Mouse (Mus musculus): ENCODE results near the gene Gm9573. TPM values are rescaled to one million over a fixed set of nuclear protein-coding genes. Genes with fewer than 3 reads are reported as not detected.

The Gm9573 gene
- total RNA-seq, 2 experiments from 2014 or later: not detected

DNA sequence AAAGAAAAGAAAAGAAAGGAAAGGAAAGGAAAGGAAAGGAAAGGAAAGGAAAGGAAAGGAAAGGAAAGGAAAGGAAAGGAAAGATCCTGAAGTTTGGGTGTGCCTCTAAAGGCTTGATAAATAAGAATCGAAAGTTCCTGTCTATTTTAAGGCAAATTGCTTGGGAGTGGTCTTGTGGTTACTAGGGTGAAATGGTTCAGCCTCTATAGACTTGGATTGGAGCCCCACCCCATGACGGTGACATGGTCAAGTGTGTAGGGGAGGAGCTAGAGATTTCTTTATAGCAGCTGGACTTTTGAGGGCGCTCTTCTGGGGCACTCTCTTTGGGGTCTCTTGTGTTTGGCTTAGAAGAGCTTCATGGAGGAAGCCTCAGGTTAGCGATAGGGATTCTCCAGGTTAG, 32.7 kb downstream of the Gm9573 start:
- DNase-seq: no peak

DNA sequence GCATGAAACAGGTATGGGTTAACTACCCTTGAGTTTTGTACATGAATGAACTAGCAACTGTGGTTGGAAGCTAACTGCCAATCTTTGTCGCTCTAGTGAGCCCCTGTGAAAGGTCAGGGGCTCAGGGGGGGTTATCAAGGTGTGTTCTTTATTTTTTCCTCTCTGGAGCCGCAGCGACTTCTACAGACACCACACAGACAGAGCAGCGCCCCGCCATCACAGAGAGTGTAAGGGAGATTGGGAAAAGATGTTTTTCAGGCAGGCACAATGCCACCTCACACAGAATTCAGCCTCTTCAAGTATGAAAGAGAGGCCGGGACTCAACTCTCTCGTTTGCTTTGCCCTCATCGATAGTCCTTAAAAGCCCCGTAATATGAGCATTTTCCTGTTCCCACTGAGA, 34.3 kb downstream of the Gm9573 start:
- no peak for DNase-seq

DNA sequence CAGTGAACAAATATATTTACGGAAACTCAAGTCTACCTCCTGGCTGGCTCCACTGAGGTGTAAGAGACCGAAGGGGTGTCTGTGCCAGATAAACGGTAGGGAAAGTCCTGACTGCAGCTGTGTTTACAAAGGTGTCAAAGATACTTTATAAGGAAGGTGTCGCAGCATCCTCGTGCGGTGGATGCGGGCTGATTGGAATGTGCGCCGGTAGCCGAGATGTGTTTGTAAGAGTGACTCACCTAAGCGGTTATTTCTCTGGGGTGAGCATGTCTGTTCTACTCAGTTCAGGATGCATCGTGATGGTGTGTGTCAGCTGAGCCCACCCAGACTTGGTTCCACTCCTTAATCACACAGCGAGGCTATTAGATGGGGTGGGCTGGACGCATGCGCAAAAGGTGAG, 34.7 kb downstream of the Gm9573 start:
- no peak for DNase-seq

DNA sequence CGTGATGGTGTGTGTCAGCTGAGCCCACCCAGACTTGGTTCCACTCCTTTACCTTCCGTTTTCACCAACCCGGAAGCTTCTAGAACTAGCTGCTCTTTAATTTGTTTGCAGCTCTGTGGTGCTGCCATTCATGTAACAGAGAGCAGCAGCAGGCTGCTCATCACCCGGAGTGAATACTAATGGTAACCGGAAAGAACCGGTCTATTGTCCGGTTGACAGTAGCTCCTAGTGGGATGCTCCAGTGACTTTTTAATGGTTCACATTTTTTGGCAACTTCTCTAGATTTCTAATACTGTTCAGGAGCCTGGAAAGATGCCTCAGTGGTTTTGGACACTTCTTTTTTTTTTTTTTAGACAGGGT, 35.2 kb downstream of the Gm9573 start:
- peak in 1 of 2 experiments; percentile 12 for DNase-seq

DNA sequence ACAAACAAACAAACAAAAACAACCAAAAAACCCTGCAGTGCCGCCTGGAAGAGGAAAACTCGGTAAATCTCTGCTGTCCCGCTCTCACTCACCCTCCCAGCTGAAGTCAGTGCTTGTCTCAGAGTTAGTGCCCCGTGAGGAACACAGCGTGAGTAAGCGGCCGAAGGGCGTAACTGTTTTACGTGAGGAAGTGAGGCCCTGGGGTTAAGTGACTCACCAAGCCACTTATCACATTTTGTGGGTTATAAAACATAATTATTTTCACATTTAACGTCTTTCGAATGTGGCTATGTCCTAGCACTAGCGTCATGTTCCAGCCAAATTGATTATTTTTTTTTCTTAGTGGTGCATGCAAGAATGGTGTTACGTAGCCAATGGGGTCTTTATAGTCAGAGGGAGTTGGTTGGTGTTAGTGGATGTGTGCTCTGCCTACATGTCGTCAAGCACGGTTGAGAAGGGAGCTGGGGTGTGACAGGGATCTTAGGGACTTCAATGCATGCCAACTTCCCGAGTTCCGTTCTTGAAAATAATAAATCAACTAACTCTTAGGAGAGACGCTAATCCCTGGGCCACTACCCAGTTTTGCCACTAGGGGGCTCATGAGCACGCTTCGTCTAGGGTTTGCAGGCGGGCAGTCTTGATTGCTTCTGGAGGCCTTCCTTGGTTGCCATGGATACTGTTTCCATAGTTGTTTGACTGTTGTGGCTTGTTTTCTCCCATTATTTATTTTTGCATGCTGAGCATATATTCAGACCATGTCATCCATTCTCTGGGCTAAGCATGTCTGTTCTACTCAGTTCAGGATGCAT, 35.8 kb downstream of the Gm9573 start:
- DNase-seq: peak; percentile 68

DNA sequence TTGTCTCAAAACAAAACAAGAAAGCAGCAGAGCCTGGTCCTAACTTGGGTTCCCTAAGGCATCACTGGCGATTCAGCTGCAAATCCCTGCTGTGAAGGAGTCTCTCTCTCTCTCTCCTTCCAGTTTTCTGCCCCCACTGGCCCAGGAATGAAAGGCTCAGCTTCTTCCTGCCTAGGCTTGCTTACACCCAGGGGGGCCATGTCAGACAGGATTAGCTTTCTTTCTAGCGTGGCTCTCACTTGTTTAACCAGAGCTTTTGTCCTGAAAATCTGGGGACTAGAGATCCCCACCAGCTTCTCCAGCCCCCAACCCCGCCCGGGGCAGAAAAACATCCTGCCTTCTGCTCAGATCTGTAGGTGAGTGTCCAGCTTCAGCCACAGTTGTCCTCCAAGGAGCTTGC, 38.0 kb downstream of the Gm9573 start:
- no peak for DNase-seq

DNA sequence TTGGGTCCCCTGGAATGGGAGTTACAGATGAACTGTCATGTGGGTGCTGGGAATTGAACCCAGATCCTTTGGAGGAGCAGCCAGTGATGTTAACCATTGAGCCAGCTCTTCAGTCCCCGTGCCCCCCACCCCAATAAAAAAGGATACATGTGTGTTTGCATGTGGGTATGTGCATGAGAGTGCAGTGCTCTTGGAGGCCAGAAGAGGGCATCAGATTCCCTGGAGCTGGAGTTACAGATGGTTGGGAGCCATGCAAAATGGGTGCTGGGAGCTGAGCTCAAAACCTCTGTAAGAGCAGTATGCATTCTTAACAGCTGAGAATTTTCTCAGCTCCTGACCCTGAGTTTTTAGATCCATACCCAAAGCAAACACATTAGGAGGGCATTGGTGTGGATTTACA, 39.1 kb downstream of the Gm9573 start:
- DNase-seq: no peak

DNA sequence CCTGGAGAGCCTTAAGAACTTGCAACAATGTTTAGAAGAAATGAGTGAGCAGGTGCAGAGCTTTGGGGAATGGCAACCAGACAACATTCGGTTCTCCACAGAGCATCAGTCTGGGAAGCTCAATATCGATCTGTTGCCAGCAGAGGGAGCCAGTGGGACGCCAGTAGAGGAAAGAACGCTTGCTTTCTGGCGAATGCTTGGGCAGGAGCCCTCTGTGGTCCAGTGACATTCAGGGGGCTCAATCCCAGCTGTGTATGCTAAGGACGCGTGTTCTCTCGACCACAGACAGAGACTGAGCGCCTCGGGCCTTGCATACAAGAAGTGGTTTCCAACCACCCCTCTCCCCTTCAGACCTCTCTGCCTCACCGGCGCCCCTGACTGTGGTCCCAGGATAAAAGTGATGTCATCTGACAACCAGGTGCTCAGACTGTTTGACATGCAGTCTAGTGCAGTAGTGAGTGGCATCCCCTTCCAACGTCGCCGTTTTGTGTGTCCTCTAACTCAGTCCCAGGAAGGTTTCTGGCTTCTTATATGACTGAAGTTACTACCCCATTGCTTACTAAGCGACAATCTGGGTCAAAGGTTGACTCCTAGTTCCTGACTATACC, 42.0 kb downstream of the Gm9573 start:
- DNase-seq: peak; percentile 69 to 75

DNA sequence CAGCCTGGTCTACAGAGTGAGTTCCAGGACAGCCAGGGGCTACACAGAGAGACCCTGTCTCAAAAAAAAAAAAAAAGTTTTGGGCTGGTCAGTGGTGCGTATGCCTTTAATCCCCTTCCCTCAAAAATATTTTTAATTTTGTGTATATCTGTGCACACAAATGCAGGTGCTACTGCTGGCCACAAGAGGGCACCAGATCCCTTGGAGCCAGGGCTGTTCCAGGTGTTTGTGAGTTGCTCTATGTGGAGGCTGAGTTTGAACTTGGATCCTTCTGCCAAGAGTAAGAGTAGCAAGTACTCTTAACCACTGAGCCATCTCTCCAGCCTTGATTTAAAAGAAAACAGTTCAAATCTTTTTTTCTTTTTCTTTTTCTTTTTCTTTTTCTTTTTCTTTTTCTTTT, 43.5 kb downstream of the Gm9573 start:
- DNase-seq: no peak

DNA sequence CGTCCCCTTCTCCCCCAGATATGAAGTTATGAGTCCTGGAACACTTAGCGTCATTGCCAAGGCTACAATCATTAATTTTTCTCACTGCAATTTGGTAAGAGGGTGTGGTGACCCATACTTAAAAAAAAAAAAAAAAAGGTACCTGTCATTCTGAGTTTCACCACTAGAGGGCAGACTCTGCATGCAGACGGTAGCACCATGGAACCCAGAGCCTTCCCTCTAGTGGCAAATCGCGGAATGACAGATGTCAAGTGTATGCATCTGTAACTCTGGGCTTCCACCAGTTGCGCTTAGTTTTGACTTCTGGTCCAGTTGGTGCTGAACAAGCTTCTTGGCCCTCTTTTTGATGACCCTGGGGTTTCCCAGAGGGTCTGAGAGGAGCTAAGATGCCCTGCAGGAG, 48.2 kb downstream of the Gm9573 start:
- DNase-seq: peak; percentile 40 to 57

DNA sequence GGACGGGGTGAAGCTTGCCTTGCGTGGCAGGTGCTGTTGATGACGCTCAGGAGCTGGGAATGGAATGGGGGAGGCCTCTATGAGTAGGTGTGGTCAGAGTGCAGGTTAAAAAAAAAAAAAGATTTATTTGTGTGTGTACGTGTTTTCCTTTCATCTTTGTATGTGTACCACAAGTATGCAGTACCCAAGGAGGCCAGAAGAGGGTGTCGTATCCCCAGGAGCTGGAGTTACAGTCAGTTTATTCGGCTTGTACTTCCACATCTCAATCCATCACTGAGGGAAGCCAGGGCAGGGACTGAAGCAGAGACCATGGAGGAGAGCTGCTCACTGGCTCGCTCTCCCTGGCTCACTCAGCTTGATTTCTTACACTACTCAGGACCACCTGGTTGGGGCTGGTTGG, 55.0 kb downstream of the Gm9573 start:
- DNase-seq: no peak

DNA sequence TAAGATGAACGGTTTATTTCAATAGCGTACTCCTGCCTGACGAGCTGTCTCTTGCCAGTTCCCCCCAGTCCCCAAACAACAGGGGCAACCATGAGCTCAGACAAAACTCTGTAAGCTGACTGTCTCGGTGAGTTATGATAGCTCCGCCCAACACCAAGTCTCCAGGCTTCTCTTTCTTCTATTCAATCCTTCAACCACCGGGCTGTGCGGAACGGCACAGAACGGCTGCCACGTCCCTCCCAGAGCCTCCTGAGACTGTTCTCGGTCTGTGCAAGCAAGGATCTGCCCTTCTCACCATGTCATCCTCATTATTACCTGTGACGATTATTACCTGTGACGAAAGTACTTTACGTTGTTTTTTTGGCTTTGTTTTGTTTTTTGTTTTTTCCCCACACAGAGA, 55.6 kb downstream of the Gm9573 start:
- DNase-seq: no peak

DNA sequence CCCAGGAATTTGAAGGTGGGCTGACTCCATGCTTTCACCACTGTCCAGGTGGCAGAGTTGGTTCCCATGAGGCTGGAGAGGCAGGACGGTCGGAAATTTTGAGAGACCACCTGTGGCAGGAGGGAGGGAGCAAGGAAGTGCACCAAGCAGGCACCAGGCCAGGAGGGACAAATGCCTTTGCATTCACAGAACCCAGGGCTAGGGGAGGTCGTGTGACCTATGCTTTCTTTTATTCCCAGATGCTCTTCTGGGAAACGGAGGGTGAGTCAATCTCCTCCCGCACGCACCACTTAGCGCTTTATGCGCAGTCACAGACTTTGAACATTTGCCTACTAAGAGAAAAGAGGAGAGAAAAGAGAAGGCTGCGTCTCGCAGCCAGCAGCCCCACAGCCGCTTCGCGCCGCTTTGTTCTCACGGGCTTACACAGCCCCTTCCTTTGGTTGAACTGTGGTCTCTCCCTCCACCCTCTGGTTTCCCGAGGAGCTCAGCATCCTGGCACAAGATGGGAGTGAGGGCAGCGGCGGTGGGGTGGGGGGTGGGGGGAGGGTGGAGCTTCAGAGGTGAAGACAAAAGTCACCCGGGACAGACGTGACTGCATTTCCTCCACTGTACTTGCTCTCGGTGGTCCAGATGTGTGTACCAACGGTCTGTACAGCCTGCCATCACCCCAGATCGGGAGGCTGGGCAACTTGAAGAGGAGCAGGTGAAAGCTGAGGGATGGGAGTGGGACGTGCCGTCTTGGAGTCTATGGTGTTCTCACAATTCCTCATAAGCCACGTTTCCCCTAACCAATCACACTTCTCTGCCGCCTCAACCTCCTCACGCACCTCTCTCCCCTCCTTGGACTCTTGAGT, 57.1 kb downstream of the Gm9573 start:
- DNase-seq: no peak

Other genes starting within 250 kb of the Gm9573 start
- gene H2-Q4, start 247.0 kb downstream of the Gm9573 start, total RNA-seq (2021): 1 to 10 TPM; 1.3 to 2.5 TPM
- not detected for gene H2-Q6, start 201.8 kb downstream of the Gm9573 start, total RNA-seq (2021)
- under 1 TPM; 0.65 to 0.88 TPM for gene H2-Q7, start 187.5 kb downstream of the Gm9573 start, total RNA-seq (2021)
- under 1 TPM in 1 of 2 experiments, not detected in 1; 0.15 TPM for gene H2-Q10, start 156.5 kb downstream of the Gm9573 start, total RNA-seq (2021)
- under 1 TPM in 1 of 2 experiments, not detected in 1; 0.32 TPM for gene Pou5f1, start 120.6 kb downstream of the Gm9573 start, total RNA-seq (2021)
- 1 to 10 TPM; 4.3 to 5.8 TPM for gene Tcf19, start 109.8 kb downstream of the Gm9573 start, total RNA-seq (2021)
- 10 to 100 TPM in 1 of 2 experiments, 1 to 10 TPM in 1; 9.3 to 10.0 TPM for gene Cchcr1, start 109.5 kb downstream of the Gm9573 start, total RNA-seq (2021)
- under 1 TPM; 0.42 to 0.63 TPM for gene Psors1c2, start 93.4 kb downstream of the Gm9573 start, total RNA-seq (2021)
- gene Cdsn, start 74.5 kb downstream of the Gm9573 start, total RNA-seq (2021): under 1 TPM in 1 of 2 experiments, not detected in 1; 0.40 TPM
- gene 2300002M23Rik, start 59.2 kb downstream of the Gm9573 start, total RNA-seq (2021): not detected
- gene Sfta2, start 25.1 kb downstream of the Gm9573 start, total RNA-seq (2021): not detected
- not detected for gene Mucl3, start 17.1 kb upstream of the Gm9573 start, total RNA-seq (2021)
- gene Vars2, start 41.0 kb upstream of the Gm9573 start, total RNA-seq (2021): 10 to 100 TPM; 41.8 to 43.4 TPM
- gene Gtf2h4, start 47.1 kb upstream of the Gm9573 start, total RNA-seq (2021): 10 to 100 TPM; 31.1 to 32.1 TPM
- 10 to 100 TPM; 62.7 to 63.9 TPM for gene Ddr1, start 78.0 kb upstream of the Gm9573 start, total RNA-seq (2021)
- 1 to 10 TPM; 4.2 to 6.5 TPM for gene Ier3, start 195.0 kb upstream of the Gm9573 start, total RNA-seq (2021)
- 100 to 1,000 TPM; 124 to 132 TPM for gene Flot1, start 196.6 kb upstream of the Gm9573 start, total RNA-seq (2021)
- 100 to 1,000 TPM; 360 to 381 TPM for gene Tubb5, start 211.7 kb upstream of the Gm9573 start, total RNA-seq (2021)
- gene Mdc1, start 214.9 kb upstream of the Gm9573 start, total RNA-seq (2021): 10 to 100 TPM; 13.1 to 19.5 TPM
- 1 to 10 TPM; 1.5 to 2.2 TPM for gene Nrm, start 234.7 kb upstream of the Gm9573 start, total RNA-seq (2021)
- gene Ppp1r18, start 239.0 kb upstream of the Gm9573 start, total RNA-seq (2021): 1 to 10 TPM; 7.4 to 9.5 TPM